Mouse (Mus musculus): ENCODE data around the gene Sept8. TPM values are rescaled to one million over a fixed set of nuclear protein-coding genes. Genes with fewer than 3 reads are reported as not detected.

Sept8 gene
- polyA plus RNA-seq, 2 experiments from 2014 or later, result 0.95 to 1.0 TPM

DNA sequence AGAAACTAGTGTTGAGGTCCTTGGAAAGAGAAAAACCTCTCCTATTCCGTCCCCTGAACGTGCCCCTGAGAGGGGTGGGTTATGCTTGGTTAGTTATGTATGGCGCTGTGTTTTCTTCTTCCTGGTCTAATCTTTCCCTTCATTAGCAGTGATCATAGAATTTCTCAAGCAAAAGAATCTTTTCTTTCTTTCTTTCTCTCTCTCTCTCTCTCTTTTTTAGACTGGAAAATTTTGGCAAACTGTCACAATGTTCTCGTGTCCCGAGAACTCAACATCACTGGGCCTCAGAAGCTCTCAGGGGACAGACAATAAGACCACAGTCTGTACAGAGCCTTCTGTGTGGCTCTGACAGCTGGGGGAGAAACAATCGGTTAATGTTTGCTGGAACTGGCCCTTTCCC is 23.6 kb upstream of the Sept8 start:
- ATAC-seq, result no peak

DNA sequence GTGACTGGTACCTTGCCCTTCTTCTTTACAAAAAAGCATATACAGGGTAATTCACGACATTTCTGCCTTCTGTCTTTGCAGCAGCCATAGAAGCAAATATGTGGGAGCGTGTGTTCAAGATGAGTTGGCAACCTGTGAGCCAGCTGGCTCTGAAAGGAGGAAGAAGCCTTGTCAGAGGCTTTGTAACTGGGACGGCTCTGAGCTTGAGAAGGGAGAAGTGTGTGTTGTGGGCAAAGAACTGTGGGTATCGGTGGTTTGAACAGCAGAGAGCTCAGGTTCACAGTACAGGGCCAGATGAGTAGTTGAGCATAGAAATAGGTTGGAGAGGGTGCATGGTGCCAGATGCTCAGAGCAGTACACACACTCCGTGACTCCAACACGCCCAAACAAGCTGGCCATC is 22.1 kb upstream of the Sept8 start:
- ATAC-seq, result no peak

DNA sequence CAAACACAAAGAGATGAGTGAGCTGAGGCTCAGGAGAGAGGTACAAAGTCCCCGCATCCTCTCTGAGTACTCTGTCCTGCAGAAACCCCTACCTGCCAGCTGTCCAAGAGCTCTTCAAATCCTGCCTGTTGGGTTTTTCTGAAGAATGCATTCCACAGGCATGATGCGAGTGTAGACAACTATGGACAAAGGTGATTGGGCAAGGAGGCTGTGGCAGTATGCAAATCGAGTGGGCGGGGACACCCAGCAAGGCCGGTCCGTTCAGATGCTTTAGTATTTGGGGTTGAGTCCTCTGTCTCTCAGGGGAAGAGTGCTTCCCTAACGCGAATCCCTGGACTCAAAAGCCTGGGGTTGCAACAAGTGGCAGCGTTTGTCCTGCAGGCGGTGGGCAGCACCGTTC is 18.5 kb upstream of the Sept8 start:
- no peak for ATAC-seq

DNA sequence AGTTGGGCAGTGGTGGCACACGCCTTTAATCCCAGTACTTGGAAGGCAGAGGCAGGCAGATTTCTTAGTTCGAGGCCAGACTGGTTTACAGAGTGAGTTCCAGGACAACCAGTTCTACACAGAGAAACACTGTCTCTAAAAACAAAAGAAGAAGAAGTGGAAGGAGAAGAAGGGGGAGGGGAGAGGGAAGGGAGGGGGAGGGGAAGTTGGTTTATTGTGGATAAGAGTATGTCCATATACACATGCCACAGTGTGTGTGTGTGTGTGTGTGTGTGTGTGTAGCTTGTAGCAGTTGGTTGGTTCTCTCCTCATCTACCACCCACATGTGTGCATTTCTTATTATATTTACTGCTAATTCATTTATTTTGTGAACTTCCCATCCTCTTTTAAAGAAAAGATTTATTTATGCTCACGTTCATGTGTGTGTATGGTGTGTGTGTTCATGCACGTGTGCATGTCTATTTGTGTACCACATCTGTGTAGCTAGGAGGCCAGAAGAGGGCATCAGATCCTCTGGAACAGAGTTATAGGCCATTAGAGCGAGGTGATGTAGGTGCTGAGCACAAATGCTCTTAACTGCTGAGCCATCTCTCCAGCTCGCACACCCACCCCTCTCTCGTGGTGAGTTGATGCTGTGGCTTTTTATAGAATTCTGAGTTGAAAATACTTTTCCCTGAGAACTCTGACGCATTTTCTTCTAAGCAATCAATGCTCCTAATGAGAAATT is 16.9 kb upstream of the Sept8 start:
- ATAC-seq, result no peak

DNA sequence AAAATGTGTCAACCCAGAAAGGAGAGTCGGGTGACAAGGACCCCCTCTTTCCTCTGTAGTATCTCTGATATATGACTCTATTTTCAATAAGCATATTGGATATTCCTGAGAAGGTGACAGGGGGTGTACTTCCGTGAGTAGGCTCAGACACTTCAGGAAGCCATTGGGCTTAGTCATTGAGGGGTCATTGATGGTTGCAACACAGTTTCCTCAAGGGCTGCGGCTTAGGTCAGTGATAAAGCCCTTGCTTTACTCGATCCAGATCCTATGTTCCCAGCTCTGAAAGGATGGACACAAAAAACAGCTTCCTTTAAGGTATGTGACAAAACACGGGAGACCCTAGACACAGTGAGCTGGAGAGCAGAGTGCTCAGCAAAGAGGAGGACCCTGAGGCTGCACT is 15.3 kb upstream of the Sept8 start:
- no peak for ATAC-seq

DNA sequence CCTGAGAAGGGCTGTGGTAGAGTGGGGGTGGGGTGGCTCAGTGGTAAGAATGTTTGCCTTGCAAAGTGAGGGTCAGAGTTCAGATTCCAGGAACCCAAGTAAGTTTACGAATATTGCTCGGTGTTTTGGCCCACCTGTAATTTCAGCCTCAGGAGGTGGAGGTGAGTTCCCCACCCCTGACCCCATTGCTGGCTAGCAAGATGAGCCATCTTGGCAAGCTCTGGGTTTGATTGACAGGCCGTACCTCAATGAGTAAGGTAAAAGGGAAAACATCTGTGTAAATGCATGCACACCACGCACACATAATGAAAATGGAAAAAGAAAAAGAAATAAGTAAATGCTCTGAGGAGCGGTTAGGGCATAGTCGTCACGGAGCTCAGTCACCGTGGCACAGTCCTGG is 14.7 kb upstream of the Sept8 start:
- no peak for ATAC-seq

DNA sequence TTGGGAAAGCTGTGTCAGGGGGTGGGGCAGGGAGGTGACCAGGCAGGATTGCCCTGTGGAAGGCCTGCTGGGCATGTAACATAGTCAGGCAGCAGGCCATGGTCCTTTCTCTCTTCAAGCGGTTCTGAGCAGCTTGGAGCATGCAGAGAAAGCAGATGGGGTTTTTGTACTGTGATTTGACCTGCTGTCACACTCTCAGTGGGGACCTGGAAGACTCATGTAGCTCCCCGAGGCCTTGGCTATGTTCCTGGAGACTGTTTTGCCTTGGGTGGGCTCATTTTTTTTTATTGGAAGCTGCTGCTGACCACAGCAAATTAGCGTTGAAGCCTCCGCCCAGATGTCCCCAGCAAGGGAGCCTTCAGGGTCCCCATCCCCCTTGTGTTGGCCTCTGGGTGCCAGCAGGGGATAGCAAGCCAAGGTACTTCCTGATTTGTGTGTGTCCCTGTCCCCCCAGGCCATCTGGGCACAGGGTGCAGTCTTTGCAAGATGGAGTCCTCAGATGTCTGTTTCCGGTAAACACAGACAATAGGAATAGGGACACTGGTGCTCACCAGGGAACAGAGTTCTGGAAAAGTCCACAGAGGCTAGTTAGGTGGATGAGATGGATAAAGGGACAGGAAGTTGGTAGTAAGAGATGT is 13.9 kb upstream of the Sept8 start:
- no peak for ATAC-seq

DNA sequence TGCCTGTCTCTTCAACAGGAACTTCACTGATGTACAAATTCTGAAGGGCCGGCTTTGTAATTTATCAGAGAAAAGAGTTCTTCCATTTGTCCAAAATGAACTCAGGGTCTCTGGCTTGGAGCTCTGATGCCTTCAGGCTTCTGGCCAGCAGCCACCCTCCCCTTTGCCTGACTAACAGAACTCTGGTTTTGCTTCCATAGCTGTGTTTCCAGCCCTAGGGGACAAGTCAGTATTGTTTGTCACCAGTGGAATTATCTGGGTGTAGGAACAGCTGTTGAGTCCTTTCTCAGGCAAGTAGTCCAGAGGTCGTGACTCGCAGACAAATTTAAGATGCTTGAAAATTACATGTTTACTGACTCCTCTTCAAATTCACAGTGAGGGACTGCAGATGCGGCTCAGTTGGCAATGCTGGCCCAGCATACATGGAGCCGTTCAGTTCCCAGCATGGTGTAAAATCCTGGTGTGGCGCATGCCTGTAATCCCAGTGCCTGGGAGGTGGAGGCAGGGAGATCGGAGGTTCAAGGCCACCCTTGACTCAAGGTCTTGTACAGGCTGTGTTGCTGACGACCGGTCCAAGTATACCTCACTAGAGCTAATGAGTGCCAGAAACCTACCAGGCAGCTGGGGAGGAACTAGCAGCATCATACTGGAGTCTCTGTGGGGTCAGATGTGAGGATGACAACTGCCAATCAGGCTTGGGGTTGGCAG is 11.8 kb upstream of the Sept8 start:
- ATAC-seq, result no peak

DNA sequence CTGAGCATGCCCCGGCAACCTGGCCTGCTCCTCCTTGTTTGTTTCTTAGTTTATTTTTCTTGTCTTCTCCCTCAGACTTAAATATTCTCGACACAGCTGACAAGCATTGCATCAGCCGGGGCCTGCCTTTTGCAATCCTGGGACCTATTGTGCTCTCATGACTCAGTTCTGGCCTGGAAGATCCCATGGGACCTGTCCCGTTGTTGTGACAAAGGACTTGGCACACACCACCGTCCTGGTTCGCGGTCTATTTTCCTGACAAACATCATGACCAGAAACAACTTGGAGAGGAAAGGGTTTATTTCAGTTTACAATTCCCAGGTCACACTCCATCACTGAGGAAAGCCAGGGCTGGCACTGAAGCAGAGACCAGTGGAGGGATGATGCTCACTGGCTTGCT is 10.9 kb upstream of the Sept8 start:
- ATAC-seq, result no peak

DNA sequence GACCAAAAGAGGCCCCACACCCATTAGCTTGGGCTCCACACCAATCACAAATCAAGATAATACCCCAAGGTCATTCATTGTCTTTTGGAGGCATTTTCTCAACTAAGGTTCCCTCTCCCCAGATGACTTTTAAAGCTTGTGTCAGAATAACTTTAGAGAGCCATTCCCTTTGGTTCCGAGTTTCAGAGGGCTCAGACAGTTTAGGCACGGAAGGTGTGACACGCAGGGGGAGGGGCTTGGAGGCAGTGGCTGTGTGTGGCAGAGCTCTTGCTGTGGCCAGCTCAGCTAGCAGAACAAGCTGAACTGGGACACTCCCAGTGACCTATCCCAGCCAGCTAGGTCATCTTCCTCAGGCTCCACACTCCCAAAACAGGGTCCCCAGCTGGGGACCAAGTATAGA is 10.5 kb upstream of the Sept8 start:
- no peak for ATAC-seq

DNA sequence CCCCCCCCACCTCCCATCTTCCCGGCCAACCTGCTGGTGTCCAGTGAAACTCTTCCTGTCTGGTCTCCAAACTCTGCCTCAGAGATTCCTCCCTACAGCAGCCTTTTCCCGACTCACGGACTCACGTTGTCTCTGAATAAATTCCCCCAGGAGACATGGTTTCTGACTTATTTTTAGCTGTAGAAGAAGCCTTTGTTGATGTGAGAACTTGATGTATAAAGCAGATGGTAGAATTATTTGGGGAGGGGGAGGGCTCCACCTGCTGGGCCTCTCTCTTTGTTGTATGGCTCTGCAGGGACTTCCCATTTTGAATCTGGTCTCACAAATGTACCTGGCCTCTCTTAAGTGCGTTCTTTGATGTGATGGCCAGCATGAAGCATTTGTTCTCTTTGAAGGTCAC is 8.7 kb upstream of the Sept8 start:
- no peak for ATAC-seq

DNA sequence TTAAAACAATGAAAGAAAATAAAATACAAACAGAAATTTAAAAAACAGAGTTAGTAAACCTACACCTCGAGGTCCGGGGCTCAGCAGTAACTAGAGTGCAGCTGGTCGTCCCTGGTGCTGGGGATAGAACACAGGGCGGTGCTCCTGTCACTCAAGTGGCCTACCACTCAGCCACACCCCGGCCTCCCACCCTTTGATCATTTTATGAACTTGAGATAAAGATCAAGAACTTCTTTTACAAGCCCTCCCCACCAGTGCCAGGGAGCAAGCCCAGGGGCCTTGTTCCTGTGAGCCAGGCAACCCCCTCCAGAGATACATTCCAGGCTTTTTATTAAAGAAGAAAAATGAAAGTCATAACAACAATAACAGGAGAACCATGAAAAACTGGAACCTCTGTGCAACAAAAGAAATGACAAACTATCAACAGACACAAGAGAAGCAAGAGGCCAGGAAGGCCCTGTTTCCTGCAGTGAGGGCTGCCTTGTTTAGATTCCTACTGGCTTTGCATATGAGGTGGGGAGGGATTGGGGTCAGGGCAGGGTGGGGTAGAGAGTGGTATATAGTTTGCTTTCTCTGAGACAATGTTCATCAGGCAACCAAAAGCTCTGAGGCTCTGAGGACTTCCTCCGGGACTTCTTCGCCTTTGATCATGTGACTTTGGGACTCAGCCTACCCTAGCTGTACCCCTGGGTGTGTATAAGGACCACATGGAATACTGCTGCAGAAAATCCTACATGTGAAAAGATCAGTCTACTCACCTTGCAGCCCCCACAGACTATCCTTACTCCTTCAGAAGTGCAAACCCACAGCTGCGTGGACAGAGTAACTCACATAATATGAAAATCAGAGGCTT is 2.1 kb upstream of the Sept8 start:
- ATAC-seq, result peak; percentile 74

DNA sequence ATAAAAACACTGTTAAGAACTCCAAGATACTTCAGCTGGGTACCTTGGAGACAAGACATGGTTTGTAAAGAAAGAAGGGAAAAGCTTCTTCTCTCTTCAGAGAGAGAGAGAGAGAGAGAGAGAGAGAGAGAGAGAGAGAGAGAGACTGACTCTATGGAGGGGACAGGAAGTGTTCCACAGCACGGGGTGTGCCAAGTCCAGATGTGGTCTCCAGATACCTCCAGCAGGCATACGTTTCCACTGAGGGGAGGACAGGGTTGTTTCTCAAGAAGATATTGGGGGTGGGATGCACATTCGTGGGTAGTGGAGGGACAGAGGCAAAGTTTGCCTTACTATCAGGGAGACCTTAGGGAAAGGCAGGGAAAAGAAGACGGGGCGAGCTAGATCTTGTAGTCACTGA is 298 bp upstream of the Sept8 start:
- no peak for ATAC-seq

DNA sequence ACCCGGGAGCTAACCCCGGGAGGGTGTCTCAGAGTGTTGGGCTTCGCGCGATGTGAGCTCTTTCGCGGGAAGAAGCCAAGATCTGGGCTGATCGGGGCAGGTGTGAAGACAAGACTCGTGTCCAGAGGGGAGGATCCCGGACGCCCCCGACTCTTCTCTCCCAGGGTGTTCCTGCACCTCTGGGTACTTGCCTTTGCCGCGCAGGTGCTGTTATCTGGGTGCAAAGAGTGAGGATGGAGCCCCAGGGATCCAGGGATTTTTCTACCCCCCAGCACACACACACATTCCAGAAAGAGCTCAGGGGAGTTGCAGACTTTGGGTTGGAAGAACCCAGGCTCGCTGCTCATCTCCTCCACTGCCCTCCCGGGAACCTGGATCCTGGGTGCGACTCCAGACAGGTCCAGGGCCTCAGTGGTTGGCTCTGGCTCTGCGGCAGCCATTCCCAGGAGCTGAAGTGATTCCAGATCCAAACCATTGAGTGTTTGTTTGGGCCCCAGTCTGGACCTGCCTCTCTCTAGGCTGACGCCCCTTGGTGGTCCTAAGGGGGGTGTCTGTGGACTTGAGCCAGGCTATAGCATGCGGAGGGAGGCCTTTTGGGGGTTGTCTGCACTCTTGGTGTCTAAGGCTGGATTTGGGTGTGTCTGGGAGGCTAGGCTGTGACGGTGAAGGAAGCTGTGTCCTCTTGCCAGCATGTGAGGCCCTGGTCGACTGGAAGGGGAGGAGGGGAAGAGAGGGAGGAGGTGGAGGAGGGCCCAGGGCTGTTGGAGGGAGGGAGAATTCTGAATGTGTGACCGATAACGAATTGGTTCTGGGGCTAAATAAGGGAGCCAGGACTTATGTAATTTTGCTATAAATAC is 1.3 kb downstream of the Sept8 start:
- no peak for ATAC-seq

DNA sequence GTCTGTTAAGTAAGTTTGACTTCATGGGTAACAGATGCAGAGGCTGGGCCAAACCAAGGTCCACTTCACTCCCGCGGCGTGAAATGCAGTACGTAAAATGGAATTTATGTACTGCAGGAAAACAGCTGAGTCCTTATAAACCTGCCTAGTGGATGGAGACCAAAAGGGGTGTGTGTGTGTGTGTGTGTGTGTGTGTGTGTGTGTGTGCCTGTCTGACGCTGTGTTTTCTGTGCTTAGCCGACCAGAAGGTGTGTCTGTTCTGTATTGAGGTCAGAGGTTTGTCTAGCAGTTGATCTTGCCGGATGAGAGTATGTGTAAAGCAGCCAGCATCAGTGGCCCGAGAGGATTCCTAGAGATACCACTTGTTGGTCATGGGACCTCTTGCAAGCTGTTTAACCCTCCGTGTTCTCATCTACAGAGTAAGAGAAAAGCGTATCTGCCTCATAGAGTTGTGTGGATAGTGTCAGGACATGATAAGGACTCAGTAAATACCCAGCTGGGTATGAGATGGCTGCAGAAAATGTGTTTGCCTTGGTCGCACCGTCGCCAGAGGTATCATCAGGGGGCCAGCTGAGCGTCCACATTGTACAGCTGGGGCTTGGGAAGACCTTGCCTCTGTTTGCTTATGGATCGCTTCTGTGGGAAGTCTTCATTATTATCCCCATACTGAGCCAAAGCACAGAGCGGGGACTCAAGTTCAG is 2.2 kb downstream of the Sept8 start:
- no peak for ATAC-seq

DNA sequence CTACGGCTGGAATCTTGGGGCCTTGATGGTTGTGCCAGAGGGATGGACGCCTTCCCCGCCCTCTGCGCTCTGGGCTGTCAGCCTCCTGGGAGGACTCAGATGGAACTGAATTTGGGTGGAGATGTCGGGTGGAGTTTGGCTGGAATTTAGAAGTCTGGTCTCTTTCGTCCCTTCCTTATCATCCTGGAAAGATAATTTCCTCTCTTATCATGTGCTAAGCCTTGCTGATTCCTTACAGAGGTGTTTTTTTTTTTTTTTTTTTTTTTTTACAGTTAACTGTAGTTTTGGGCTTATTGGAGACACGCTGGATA is 2.7 kb downstream of the Sept8 start:
- ATAC-seq, result no peak

DNA sequence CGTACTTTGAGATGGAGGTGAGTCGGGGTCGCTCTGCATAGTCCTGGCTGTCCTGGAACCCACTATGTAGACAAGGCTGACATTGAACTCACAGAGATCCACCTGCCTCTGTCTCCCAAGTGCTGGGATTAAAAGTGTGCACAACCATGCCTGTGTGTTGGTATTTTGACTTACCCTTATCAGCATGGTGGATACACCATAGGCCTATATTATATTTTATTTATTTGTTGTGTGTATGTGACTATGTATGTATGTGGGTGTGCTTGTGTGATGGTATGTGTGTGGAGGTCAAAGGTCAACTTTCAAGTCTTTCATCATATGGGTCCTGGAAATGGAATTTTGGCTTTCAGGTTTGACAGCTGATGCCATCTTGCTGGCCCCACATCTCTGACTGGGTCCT is 3.3 kb downstream of the Sept8 start:
- no peak for ATAC-seq

DNA sequence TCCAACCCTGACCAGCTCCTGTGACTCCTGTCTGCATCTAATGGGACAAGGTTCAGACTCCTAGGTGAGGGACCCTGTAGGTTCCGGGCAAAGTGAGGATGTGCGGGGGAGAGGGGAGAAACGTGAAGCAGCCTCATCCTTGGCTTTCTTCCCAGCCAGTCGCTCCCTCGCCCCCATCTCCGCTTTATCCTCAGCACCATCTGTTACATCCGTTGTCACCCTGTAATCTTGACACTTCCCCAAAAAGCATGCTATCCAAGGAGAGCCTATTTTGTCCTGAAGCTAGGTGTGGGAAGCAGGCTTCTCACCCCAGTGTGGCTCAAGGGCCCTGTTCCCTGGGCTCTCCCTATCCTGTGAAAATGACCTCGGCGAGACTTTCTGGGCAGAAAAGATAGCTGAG is 3.9 kb downstream of the Sept8 start:
- no peak for ATAC-seq

DNA sequence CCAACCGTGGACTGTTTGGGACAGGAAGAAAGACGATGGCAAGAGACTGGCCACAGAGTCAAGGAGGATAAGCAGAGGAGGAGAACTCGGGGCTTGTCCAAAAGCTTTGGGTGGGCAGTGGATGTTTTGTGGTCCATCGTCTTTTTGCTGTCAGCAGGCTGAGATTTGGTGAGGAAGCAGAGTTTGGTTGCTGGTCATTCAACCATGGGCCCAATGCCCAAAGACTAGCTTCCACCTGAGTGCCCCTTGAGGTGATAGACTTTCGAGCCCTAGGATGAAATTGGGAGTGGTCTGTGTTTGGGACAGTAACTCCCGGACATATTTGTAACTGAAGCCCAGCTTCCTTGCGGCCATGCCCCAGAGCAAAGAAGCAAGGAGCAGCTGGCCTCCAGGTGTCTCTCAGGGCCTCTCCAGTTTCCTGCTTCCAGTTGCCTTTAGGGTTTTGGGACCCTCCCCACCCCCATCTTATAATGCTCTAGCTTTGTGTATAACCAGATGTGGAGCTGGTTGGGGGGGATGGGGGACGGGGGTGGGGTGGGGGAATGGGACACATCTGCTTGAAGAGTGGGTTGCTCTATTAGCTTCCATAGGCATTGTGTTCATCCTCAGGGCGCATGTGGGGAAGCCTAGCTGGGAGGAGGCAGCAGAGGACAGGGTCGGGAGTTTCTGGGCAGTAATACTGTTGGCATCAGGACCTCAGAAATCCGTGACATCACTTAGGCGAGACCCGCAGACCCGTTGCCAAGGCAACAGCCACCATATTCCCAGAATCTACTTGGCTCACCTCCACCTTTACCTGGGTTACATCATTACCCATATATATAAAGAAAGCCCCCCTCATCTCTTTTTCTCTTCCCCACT is 4.7 kb downstream of the Sept8 start:
- no peak for ATAC-seq

DNA sequence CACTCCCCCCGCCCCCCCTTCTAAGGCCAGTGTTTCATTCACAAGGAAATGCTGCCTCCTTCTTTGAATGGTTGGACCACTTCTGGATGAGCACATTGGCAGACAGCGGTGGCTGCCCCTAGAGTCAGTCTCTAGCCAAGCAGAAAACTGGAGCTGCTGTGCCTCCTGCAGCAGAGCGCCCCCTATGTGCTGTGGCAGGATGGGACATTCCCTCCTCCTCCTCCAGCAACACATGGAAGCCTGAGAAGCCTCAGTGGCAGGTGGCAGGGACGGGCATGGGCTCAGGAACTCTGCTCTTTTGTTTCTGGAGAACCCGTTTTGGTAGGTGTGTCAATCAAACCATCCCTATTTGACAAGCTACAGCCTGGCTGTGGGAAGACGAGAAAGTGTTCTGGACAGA is 5.8 kb downstream of the Sept8 start:
- no peak for ATAC-seq

DNA sequence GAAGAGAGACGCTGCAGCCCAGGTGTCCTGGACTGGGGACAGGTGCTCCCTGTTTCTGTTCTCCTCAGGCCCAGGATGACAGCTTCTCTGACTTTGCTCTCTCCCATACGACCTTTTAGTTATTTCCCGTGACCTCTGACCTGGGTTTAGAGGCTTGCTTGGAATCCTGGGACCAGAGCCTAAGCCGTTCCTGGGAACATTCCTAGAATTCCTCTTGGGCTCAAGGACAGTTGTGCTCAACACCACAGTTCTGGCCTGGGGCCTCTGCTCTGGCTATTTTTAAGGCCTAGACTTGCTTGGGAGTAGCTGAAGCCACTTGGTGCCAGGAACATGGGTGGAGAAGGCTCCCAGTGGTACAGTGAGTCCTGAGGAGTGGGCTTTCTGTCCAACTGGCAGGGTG is 6.4 kb downstream of the Sept8 start:
- no peak for ATAC-seq

All from CD4-positive, CD25-positive, alpha-beta regulatory T cell, adult 4 months (primary cell).